Mouse (Mus musculus): ENCODE data around the gene Zfand3.

Gene Zfand3

GRCm38 (mm10) chr17:30259938-30260337, 255.4 kb downstream of the Zfand3 start:
- DNase-seq (ENCODE audit: extremely low read depth, low read depth): no peak

Data from MEL-GATA-1-ER (cell line).